Mouse (Mus musculus): ENCODE data around the gene Tpk1.

DNA sequence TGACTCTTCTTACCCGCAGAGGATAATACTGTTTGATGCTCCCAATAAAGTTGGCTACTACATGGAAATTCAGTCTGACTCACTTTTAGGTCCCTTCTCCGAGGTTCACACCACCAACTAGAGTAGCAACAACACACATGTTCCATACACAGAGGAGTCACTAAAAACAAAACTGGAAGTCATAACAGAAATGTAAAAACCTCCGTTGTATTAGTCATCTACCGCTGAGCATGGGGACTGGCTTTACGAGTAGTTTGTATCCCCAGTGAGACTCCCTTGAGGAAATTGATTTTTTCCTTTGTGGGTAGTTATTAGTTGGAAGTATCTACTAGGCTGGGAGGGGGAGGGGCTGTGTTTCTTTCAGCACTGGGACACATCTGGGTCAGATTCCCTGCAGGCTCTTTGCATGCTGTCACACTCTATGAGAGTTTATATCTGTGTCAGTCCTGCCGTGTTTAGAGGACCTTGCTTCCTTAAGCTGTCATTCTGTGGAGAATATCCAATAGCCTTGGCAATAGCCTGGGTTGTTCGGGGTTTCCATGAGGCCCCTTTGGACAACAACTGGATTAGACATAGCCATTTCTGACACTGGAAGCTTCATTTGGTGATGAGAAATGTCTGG, 245.6 kb downstream of the Tpk1 start:
- no peak for TF ChIP-seq CTCF (IDR thresholded peaks at IDR 0.05; ENCODE audit: low read depth, low read length)
- no peak for TF ChIP-seq POLR2A (IDR thresholded peaks at IDR 0.05; ENCODE audit: extremely low read depth, insufficient read depth, low read length)
